Mouse (Mus musculus): ENCODE results near the gene Opcml.

DNA sequence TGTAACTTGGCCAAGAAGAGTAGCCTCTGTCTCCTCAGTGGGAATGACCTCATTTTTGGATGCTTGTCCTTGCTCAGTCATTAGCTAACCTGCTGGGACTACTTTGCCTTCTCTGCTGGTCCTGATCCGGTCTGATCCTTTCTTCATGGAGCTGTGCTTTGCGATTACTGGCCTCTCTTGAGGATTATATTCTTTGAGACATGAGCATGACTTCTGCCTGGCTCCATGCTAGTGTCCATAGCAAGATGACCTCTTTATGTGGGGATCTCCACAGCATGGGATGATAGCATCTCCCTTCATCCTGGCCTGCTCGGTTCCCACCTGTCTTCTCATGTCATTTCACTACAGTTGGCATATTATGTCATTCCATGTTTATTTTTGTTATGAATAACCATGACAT, 699.8 kb downstream of the Opcml start:
- no peak for TF ChIP-seq CHD2 (IDR thresholded peaks at IDR 0.05; ENCODE audit: low read depth, low read length)
- TF ChIP-seq ZC3H11A (IDR thresholded peaks at IDR 0.05; ENCODE audit: borderline replicate concordance, low read depth, low read length): no peak
- no peak for TF ChIP-seq HCFC1 (IDR thresholded peaks at IDR 0.05; ENCODE audit: borderline replicate concordance, insufficient read depth, low read length)
